Mouse (Mus musculus) testis, adult 2 months (tissue): ENCODE measurements around the gene Cisd3. TPM values are rescaled to one million over a fixed set of nuclear protein-coding genes. Genes with fewer than 3 reads are reported as not detected.

Experiments
- H3K27ac ChIP-seq: fragments of 200-500 bp; 2 replicates; pipeline ENCODE4 v1.5.1; 2012; ENCODE audit warnings: low read depth, low read length; ENCODE audit not compliant: control insufficient read depth, insufficient read depth
- H3K27me3 ChIP-seq: fragments of 200-500 bp; 2 replicates; pipeline ENCODE4 v1.6.1; 2012; ENCODE audit warnings: mild to moderate bottlenecking, low read length, moderate library complexity; ENCODE audit not compliant: control insufficient read depth, insufficient read depth
- H3K36me3 ChIP-seq: fragments of 200-500 bp; 2 replicates; pipeline ENCODE4 v1.6.1; 2012; ENCODE audit warnings: mild to moderate bottlenecking, low read length; ENCODE audit not compliant: control insufficient read depth, insufficient read depth
- H3K4me1 ChIP-seq: fragments of 200-500 bp; 2 replicates; pipeline ENCODE4 v1.6.1; 2012; ENCODE audit warnings: low read length; ENCODE audit not compliant: control insufficient read depth, insufficient read depth
- H3K4me3 ChIP-seq: fragments of 200-500 bp; 2 replicates; pipeline ENCODE4 v1.5.1; 2012; ENCODE audit warnings: low read depth, mild to moderate bottlenecking, low read length, moderate library complexity, mixed read lengths; ENCODE audit not compliant: control insufficient read depth
- CTCF ChIP-seq: fragments of 200-500 bp; IDR thresholded peaks from 2 replicates; pipeline ENCODE4 v1.5.1; 2012; ENCODE audit warnings: low read depth, mild to moderate bottlenecking, inconsistent platforms, low read length, moderate library complexity; ENCODE audit not compliant: control insufficient read depth, insufficient read depth, insufficient replicate concordance
- POLR2A ChIP-seq: fragments of 200-500 bp; IDR thresholded peaks from 2 replicates; pipeline ENCODE4 v1.6.1; 2012; ENCODE audit warnings: low read depth, mild to moderate bottlenecking, inconsistent platforms, low read length, moderate library complexity; ENCODE audit not compliant: control insufficient read depth
- polyA plus RNA-seq: library from polyadenylated mRNA; depleted of rRNA; stranded (reverse); fragments of >200 nt; gene quantifications from 2 replicates; pipeline ENCODE4 v1.2.3, GENCODE M21; 2012

Cisd3 gene
- polyA plus RNA-seq, 1 experiment = 17.6 TPM

DNA sequence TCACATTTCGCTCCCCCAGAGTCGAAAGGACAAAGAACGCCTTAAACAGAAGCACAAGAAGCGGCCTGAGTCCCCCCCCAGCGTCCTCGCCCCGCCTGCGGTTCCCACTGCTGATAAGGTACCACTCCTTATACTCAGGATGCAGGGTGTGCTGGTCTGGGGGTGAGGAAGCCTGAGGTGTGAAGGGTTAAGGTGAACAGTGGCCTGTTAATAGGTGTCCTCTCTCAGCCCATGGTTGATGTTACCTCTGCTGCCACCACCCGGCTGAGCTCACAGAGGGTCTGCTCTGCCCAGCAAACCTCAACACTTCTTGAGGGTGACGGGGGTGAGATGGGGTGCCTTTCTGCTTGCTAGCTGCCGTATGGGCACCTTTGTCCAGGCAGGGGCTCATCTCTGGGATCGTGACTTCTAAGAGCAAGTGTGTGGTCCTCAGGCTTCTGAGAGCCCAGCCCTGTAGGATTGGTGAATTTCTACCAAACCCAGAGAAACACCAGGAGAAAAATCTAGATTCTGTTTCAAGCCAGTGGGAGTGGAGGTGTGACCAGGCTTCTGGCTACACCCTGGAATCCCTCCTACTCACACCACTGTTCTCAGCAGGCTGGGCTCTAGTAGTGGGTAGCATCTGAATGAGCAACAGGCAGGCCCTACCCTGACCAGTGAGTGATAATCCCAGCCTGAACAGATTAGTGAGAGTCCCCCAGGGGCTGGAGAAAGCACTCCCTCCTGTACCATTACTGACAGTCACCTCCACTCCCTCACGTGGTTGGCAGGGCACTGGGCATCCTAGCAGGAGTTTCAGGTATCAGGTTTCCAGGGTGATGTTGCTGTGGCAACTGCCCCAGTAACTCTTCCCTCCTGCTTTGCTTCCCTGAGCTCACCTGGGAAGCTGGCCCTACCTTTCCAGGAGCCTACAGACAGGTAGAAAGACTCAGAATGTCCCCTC lies 15.1 kb upstream of the Cisd3 start:
- Histone ChIP-seq H3K27ac (no peak overlapping the region; the same call in 1 of the 2 replicates), H3K4me1 (peaks cover 3% of the 10 kb centered on the region; the same call in 1 of the 2 replicates), H3K36me3 (no peaks in the 10 kb centered on the region)

GRCm38 (mm10) chr11:97671177-97671527 lies 14.5 kb upstream of the Cisd3 start:
- Histone ChIP-seq H3K36me3 (no peaks in the 10 kb centered on the region), H3K4me1 (peaks cover 3% of the 10 kb centered on the region; the same call in 1 of the 2 replicates)
- TF ChIP-seq POLR2A (no peak), CTCF (no peak)

More for the DNA sequence above, 15.1 kb upstream of the Cisd3 start:
- TF ChIP-seq CTCF = no peak
- no peak for TF ChIP-seq POLR2A
- Histone ChIP-seq H3K4me3 (no peak overlapping the region), H3K27me3 (no peaks in the 10 kb centered on the region)

DNA sequence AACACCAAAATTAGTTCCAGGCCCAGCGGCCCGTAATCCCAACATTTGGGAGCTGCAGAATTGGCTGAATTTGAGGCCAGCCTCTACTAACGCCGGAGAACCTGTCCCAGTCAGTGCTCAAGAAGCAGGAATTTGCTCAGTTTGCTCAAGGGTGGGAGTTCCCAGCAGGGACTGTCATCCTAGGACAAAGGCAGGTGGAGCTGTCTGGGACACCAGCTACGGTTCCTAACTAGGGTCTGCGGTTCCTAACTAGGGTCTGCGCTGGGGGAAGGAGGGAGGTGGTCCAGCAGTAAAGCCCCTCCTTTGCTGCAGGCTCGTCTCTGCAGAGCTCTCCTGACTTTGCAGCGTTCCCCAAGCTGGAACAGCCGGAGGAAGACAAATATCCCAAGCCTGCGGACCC lies 12.5 kb upstream of the Cisd3 start:
- Histone ChIP-seq H3K27me3 (no peaks in the 10 kb centered on the region), H3K27ac (no peak overlapping the region), H3K36me3 (no peaks in the 10 kb centered on the region), H3K4me1 (peaks cover 3% of the 10 kb centered on the region; the same call in 1 of the 2 replicates), H3K4me3 (no peak overlapping the region)
- no peak for TF ChIP-seq CTCF
- no peak for TF ChIP-seq POLR2A

More at GRCm38 (mm10) chr11:97671177-97671527, 14.5 kb upstream of the Cisd3 start:
- Histone ChIP-seq H3K4me3 (no peak overlapping the region), H3K27ac (no peak overlapping the region), H3K27me3 (no peaks in the 10 kb centered on the region)

DNA sequence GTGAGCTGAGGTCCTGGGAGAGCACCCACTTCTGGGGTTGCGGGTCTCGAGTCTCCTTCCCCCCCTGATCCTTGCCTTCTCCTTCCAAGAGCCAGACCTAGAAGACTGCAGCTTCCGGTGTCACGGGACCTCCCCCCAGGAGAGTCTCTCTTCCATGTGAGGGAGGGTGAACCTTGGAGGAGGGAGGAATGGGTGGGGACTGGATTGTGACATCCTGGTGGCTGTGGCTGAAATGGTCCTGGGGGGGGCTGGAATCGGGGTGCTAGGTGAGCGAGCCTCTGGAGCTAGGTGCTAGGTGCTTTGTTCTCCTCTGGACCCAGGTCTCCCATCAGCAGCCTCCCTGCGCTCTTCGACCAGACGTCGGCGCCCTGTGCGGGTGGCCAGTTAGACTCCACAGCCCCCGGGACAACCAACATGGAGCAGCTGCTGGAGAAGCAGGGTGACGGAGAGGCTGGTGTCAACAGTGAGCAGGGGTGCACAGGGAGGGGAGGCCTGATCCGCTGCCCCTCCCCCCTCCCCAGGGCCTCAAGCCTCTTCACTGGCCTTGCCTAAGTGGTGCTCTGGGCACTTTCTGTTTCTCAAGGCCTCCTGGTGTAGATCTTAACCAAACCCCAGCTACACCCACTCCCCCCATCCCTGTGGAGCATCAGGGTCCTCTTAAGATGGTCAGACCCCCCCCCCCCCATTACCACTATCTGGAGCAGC lies 9.4 kb upstream of the Cisd3 start:
- no peaks in the 10 kb centered on the region for H3K36me3 ChIP-seq
- TF ChIP-seq CTCF = no peak
- TF ChIP-seq POLR2A = no peak
- no peaks in the 10 kb centered on the region for H3K27me3 ChIP-seq
- H3K4me1 ChIP-seq = no peaks in the 10 kb centered on the region
- H3K27ac ChIP-seq = no peak overlapping the region
- H3K4me3 ChIP-seq = no peak overlapping the region

GRCm38 (mm10) chr11:97677381-97677780 lies 8.2 kb upstream of the Cisd3 start:
- no peak overlapping the region for H3K27ac ChIP-seq

GRCm38 (mm10) chr11:97677842-97678241 lies 7.8 kb upstream of the Cisd3 start:
- no peak for TF ChIP-seq CTCF
- TF ChIP-seq POLR2A = no peak
- Histone ChIP-seq H3K4me3 (no peak overlapping the region), H3K36me3 (no peaks in the 10 kb centered on the region), H3K4me1 (no peaks in the 10 kb centered on the region), H3K27me3 (no peaks in the 10 kb centered on the region), H3K27ac (no peak overlapping the region)

More at GRCm38 (mm10) chr11:97677381-97677780, 8.2 kb upstream of the Cisd3 start:
- Histone ChIP-seq H3K36me3 (no peaks in the 10 kb centered on the region), H3K27me3 (no peaks in the 10 kb centered on the region), H3K4me1 (no peaks in the 10 kb centered on the region), H3K4me3 (no peak overlapping the region)
- TF ChIP-seq CTCF = no peak
- TF ChIP-seq POLR2A = no peak

DNA sequence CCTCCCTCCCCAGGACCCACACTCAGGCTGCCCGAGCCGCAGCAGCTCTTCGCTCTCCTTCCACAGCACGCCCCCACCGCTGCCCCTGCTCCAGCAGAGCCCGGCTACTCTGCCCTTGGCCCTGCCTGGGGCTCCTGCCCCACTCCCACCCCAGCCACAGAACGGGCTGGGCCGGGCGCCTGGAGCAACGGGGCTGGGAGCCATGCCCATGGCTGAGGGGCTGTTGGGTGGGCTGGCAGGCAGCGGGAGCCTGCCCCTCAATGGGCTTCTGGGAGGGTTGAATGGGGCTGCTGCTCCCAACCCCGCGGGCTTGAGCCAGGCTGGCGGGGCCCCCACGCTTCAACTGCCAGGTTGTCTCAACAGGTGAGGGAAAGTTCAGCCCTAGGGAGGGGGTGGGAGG lies 7.3 kb upstream of the Cisd3 start:
- TF ChIP-seq POLR2A (no peak), CTCF (no peak)
- Histone ChIP-seq H3K36me3 (no peaks in the 10 kb centered on the region), H3K4me1 (no peaks in the 10 kb centered on the region), H3K4me3 (no peak overlapping the region), H3K27me3 (no peaks in the 10 kb centered on the region), H3K27ac (no peak overlapping the region)
